Mouse (Mus musculus): ENCODE data around the gene Srarp. TPM values are rescaled to one million over a fixed set of nuclear protein-coding genes. Genes with fewer than 3 reads are reported as not detected.

Srarp gene
- not detected in 2 replicates for polyA plus RNA-seq (2014; fragmentation: Nextera tagmentation; extraction: Ambion mirVana)

DNA sequence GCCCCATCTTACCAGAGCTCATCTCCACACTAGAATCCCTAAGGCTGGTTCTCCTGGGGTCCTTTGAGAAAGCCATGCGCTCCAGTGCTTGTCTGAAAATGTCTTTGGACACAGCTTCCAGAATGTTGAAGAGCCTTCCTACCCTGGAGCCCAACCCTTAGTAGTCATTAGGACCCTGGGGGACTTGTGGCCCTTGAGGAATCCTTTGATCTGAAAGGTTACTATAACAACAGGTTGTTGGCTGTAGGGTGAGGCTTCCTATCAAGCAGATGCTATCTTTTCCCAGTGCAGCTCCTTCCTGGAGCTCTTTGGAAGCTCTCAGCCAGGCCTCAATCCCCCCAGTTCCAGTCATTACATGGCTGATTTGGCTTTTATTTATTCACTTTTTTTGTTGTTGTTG is at the start of gene Srarp:
TSS of gene Srarp (minus strand) at position 132 of the 400 bp plus-strand sequence.
- Histone ChIP-seq H3K4me3 (ENCODE audit: low read depth, low read length) (no peak within 1 kb of the TSS), H3K36me3 (ENCODE audit: control insufficient read depth, insufficient read depth, low read length) (no peaks in the 10 kb centered on the region), H3K27ac (ENCODE audit: low read depth, low read length) (no peak within 1 kb of the TSS), H3K9ac (ENCODE audit: low read length) (no peak within 1 kb of the TSS), H3K4me2 (no peak within 1 kb of the TSS), H3K9me3 (ENCODE audit: control insufficient read depth, low read length) (no peaks in the 10 kb centered on the region), H3K4me1 (ENCODE audit: control insufficient read depth, insufficient read depth, low read length) (no peaks in the 10 kb centered on the region), H3K27me3 (ENCODE audit: control insufficient read depth, insufficient read depth, low read length) (no peaks in the 10 kb centered on the region)
- DNase-seq (ENCODE audit: low spot score, missing footprints) (no peak), ATAC-seq (ENCODE audit: low FRiP score) (no peak)
- 75% methylated on average over 1 of the region's 1 CpGs for WGBS

DNA sequence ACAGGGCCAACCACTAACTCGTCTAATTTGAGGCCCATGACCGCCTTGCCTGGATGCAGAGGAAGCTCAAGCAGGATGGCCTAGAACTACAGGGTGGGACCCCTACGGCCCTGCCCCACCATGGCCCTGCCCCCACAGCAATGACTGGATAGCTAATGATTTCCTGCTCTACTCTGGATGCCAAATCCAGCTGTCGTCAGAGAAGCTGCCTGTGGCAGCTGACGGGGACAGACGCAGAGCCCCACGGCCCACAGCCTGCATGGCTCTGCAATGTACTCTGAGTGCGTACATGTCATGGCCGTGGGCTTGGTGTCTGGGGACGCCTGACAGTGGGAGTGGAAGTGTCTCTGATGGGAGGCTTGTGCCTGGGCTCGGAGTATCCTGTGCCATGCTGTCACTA is 48.2 kb upstream of the Srarp start:
- DNase-seq (ENCODE audit: low spot score, missing footprints), result no peak
- H3K4me2 ChIP-seq, result no peak overlapping the region
- H3K36me3 ChIP-seq (ENCODE audit: control insufficient read depth, insufficient read depth, low read length), result peaks cover 32% of the 10 kb centered on the region
- H3K4me1 ChIP-seq (ENCODE audit: control insufficient read depth, insufficient read depth, low read length), result no peaks in the 10 kb centered on the region
- 92% methylated on average over 11 of the region's 11 CpGs for WGBS
- H3K27ac ChIP-seq (ENCODE audit: low read depth, low read length), result no peak overlapping the region
- H3K9me3 ChIP-seq (ENCODE audit: control insufficient read depth, low read length), result peaks cover 3% of the 10 kb centered on the region; the same call in 1 of the 2 replicates
- H3K27me3 ChIP-seq (ENCODE audit: control insufficient read depth, insufficient read depth, low read length), result no peaks in the 10 kb centered on the region
- no peak for ATAC-seq (ENCODE audit: low FRiP score)
- no peak overlapping the region for H3K4me3 ChIP-seq (ENCODE audit: low read depth, low read length)
- H3K9ac ChIP-seq (ENCODE audit: low read length), result no peak overlapping the region

DNA sequence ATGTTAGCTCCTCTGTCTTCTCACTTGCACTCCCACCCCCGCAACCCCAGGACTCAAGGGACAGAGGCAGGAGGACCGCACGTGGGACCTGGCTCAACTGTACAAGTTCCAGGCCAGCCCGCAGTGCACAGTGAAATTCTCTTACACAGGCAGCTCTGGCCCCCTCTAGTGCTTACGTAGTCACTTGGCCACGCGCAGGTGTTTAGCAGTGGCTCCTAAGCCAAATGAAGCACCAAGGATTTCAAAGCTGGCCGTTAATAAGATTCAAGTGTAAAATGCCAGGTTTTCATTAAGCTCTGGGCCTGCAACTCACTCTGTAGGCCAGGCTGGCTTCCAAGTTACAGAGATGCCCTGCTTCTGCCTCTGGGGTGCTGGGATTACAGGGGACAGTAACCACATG is 43.5 kb upstream of the Srarp start:
- Histone ChIP-seq H3K27me3 (ENCODE audit: control insufficient read depth, insufficient read depth, low read length) (no peaks in the 10 kb centered on the region), H3K4me1 (ENCODE audit: control insufficient read depth, insufficient read depth, low read length) (no peaks in the 10 kb centered on the region), H3K27ac (ENCODE audit: low read depth, low read length) (no peak overlapping the region), H3K4me2 (no peak overlapping the region), H3K9ac (ENCODE audit: low read length) (no peak overlapping the region), H3K4me3 (ENCODE audit: low read depth, low read length) (no peak overlapping the region), H3K9me3 (ENCODE audit: control insufficient read depth, low read length) (no peaks in the 10 kb centered on the region), H3K36me3 (ENCODE audit: control insufficient read depth, insufficient read depth, low read length) (peaks cover 50% of the 10 kb centered on the region)
- WGBS, result 96% methylated on average over 8 of the region's 8 CpGs
- ATAC-seq (ENCODE audit: low FRiP score) (no peak), DNase-seq (ENCODE audit: low spot score, missing footprints) (no peak)

DNA sequence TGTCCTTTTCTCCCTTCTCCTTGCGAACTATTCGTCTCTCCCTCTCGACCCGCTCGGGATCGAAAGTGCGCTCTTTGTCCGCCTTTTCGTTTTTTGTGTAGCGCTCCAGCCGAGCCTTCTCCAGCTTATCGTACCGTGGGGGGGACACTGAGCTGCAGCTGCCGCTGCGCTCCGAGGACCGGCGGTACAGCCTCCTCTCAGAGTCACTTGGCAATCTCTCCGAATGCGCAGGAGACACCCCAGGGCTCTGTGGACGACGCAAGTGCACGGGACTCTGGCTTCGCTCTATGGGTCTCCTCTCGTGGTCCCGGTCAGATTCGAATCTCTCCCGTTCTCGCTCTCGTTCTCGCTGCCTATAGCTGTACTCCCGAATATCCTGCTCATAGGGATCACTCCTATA is 42.9 kb upstream of the Srarp start:
- 97% methylated on average over 32 of the region's 32 CpGs for WGBS
- DNase-seq (ENCODE audit: low spot score, missing footprints) (no peak), ATAC-seq (ENCODE audit: low FRiP score) (no peak)
- peaks cover 51% of the 10 kb centered on the region for H3K36me3 ChIP-seq (ENCODE audit: control insufficient read depth, insufficient read depth, low read length)
- H3K27me3 ChIP-seq (ENCODE audit: control insufficient read depth, insufficient read depth, low read length), result no peaks in the 10 kb centered on the region
- H3K4me1 ChIP-seq (ENCODE audit: control insufficient read depth, insufficient read depth, low read length), result no peaks in the 10 kb centered on the region
- H3K4me3 ChIP-seq (ENCODE audit: low read depth, low read length), result no peak overlapping the region
- H3K9ac ChIP-seq (ENCODE audit: low read length), result no peak overlapping the region
- no peak overlapping the region for H3K4me2 ChIP-seq
- H3K9me3 ChIP-seq (ENCODE audit: control insufficient read depth, low read length), result no peaks in the 10 kb centered on the region
- no peak overlapping the region for H3K27ac ChIP-seq (ENCODE audit: low read depth, low read length)

DNA sequence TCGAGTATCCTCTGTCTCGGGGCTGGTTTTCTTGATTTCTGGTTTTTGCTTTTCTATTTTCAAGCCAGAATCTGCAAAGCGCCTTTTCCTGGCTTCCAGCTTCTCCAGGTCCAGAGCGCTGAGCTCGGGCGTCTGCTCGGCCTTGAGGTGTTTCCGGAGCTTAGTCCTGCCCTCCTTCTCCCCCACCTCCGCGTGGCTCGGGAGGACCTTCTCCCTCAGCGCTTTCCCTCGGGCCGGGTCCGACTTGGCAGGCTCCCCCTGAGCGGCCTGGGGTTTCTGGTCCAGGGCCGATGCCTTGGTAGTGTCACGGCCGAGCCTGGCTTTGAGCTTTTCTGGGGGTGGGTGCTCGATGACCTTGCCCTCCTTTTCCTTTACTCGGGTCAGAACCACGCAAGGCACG is 42.3 kb upstream of the Srarp start:
- Histone ChIP-seq H3K27me3 (ENCODE audit: control insufficient read depth, insufficient read depth, low read length) (no peaks in the 10 kb centered on the region), H3K27ac (ENCODE audit: low read depth, low read length) (no peak overlapping the region), H3K4me3 (ENCODE audit: low read depth, low read length) (no peak overlapping the region), H3K4me2 (no peak overlapping the region), H3K9ac (ENCODE audit: low read length) (no peak overlapping the region), H3K9me3 (ENCODE audit: control insufficient read depth, low read length) (no peaks in the 10 kb centered on the region), H3K36me3 (ENCODE audit: control insufficient read depth, insufficient read depth, low read length) (peaks cover 53% of the 10 kb centered on the region), H3K4me1 (ENCODE audit: control insufficient read depth, insufficient read depth, low read length) (no peaks in the 10 kb centered on the region)
- DNase-seq (ENCODE audit: low spot score, missing footprints), result no peak
- WGBS, result 92% methylated on average over 23 of the region's 23 CpGs
- ATAC-seq (ENCODE audit: low FRiP score), result no peak

DNA sequence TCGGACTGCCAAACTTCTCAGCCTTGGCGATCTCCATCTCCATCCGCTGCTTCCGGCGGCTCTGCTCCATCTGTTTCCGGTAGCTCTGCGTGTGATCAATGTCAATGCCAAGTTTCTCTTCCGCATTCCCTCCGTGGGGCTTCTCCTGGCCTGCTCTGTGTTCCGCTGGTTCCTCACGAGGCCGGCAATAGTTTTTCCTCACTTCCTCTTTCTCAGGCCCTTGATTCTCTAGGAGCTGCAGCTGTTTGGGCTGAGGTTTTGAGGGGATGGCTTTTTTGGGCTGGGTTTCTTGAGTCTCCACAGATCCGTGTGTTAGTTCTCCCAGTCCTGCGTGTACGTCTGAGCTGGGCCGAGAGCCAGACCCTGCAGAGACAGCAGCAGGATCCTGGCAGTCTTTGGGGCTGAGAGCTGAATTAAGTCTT is 41.8 kb upstream of the Srarp start:
- no peak overlapping the region for H3K27ac ChIP-seq (ENCODE audit: low read depth, low read length)
- ATAC-seq (ENCODE audit: low FRiP score) (no peak), DNase-seq (ENCODE audit: low spot score, missing footprints) (no peak)
- peaks cover 55% of the 10 kb centered on the region for H3K36me3 ChIP-seq (ENCODE audit: control insufficient read depth, insufficient read depth, low read length)
- 94% methylated on average over 16 of the region's 16 CpGs for WGBS
- H3K4me3 ChIP-seq (ENCODE audit: low read depth, low read length), result no peak overlapping the region
- H3K9me3 ChIP-seq (ENCODE audit: control insufficient read depth, low read length), result no peaks in the 10 kb centered on the region
- H3K4me1 ChIP-seq (ENCODE audit: control insufficient read depth, insufficient read depth, low read length), result no peaks in the 10 kb centered on the region
- H3K9ac ChIP-seq (ENCODE audit: low read length), result no peak overlapping the region
- H3K4me2 ChIP-seq, result no peak overlapping the region
- H3K27me3 ChIP-seq (ENCODE audit: control insufficient read depth, insufficient read depth, low read length), result no peaks in the 10 kb centered on the region

DNA sequence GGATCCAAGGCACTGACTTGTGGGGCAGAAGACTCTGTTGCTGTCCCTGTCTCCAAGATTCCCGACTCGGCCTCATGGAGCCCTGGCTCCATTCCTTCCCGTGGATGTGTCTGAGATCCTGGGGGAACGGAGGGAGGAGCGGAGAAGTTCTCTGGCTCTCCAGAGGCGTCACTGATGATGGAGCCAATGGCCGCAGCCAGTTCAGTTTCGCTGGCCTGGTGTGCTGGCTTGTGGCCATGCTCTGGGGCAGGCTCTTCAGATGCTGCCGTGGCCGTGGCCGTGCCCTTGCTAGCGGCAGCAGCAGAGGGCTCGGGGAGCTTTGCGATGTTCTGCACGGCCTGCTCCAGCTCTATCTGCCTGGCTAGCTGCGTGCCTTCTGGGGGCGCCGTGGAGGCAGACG is 38.5 kb upstream of the Srarp start:
- DNase-seq (ENCODE audit: low spot score, missing footprints), result no peak
- Histone ChIP-seq H3K27ac (ENCODE audit: low read depth, low read length) (no peak overlapping the region), H3K27me3 (ENCODE audit: control insufficient read depth, insufficient read depth, low read length) (no peaks in the 10 kb centered on the region), H3K9ac (ENCODE audit: low read length) (no peak overlapping the region), H3K4me2 (no peak overlapping the region), H3K9me3 (ENCODE audit: control insufficient read depth, low read length) (no peaks in the 10 kb centered on the region), H3K36me3 (ENCODE audit: control insufficient read depth, insufficient read depth, low read length) (peaks cover 77% of the 10 kb centered on the region), H3K4me1 (ENCODE audit: control insufficient read depth, insufficient read depth, low read length) (no peaks in the 10 kb centered on the region), H3K4me3 (ENCODE audit: low read depth, low read length) (no peak overlapping the region)
- ATAC-seq (ENCODE audit: low FRiP score), result no peak
- WGBS, result 92% methylated on average over 19 of the region's 19 CpGs

DNA sequence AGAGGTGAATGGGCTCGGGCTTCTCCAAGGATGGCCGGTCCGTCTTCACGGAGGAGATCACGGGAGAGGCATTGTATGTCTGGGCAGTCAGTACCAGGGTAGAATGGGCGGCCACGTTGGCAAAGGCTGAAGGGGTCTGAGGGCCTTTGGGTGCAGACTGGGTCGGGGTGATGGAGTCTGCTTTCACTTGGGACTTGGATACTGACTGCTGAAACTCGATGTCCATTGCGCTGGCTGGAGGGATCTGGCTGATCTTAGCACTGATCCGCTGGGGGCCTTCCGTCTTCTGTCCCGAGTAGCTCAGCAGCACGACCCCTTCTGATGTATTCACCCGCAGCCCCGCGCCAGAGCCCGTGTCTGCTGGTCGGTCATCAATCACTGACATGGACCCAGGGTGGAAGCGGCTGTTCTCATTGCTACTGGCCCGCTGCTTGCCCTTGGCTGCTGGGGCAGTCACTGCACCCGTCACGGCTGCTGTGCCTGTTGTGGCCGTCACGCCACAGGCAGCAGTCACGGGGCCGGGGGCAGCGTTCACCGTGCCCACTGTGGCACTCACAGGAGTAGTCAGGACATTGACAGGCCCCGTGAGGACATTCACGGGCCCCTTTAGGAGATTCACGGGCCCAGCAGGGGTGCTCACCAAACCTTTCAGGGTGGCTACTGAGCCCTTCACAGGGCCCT is 36.9 kb upstream of the Srarp start:
- Histone ChIP-seq H3K27me3 (ENCODE audit: control insufficient read depth, insufficient read depth, low read length) (no peaks in the 10 kb centered on the region), H3K27ac (ENCODE audit: low read depth, low read length) (no peak overlapping the region), H3K36me3 (ENCODE audit: control insufficient read depth, insufficient read depth, low read length) (peaks cover 73% of the 10 kb centered on the region), H3K9ac (ENCODE audit: low read length) (no peak overlapping the region), H3K9me3 (ENCODE audit: control insufficient read depth, low read length) (no peaks in the 10 kb centered on the region), H3K4me1 (ENCODE audit: control insufficient read depth, insufficient read depth, low read length) (no peaks in the 10 kb centered on the region), H3K4me2 (no peak overlapping the region), H3K4me3 (ENCODE audit: low read depth, low read length) (no peak overlapping the region)
- no peak for ATAC-seq (ENCODE audit: low FRiP score)
- no peak for DNase-seq (ENCODE audit: low spot score, missing footprints)
- WGBS, result 96% methylated on average over 32 of the region's 32 CpGs

DNA sequence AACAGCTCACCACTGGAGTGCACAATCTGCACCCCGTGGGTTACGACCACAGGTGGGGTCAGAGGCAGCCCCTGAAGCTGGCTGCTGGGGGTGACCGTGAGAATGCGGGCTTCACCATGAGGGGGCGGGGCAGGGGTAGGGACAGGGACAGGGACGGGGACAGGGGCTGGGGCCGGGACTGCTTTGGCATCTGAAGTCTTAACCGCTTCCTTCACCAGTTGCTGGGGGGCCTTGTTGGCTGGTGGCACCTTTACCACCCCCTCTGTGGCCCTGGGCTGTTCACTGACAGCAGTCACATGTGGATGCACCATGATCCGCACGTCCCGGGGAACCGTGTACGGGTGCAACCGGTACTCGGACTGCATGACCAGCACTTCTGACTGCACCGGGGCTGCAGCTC is 35.6 kb upstream of the Srarp start:
- Histone ChIP-seq H3K9me3 (ENCODE audit: control insufficient read depth, low read length) (no peaks in the 10 kb centered on the region), H3K4me1 (ENCODE audit: control insufficient read depth, insufficient read depth, low read length) (no peaks in the 10 kb centered on the region), H3K27me3 (ENCODE audit: control insufficient read depth, insufficient read depth, low read length) (no peaks in the 10 kb centered on the region), H3K27ac (ENCODE audit: low read depth, low read length) (no peak overlapping the region), H3K4me3 (ENCODE audit: low read depth, low read length) (no peak overlapping the region), H3K4me2 (no peak overlapping the region), H3K9ac (ENCODE audit: low read length) (no peak overlapping the region), H3K36me3 (ENCODE audit: control insufficient read depth, insufficient read depth, low read length) (peaks cover 73% of the 10 kb centered on the region)
- DNase-seq (ENCODE audit: low spot score, missing footprints) (no peak), ATAC-seq (ENCODE audit: low FRiP score) (no peak)
- 96% methylated on average over 16 of the region's 16 CpGs for WGBS

Data from midbrain, embryonic 11.5 days (tissue).